Comparison of ENCODE assay signal across 11 mouse cellular contexts in genomic region chr9:123927281-123927960, GRCm38 (mm10). TPM values are rescaled to one million over a fixed set of nuclear protein-coding genes. Genes with fewer than 3 reads are reported as not detected.
A peak's percentile ranks its signal among the peaks of the same experiment; 100 is the strongest.
DNase-seq lines count a peak whose midpoint lies in the region; ATAC-seq lines count a peak whose summit lies in the region.
"Had no signal": no experiment of that assay in that cellular context is flagged by ENCODE, and none has a peak within 500 bp of the region (broad histone marks: within the 10 kb centered on the region; RNA-seq: fewer than 3 reads in every experiment).

No protein-coding gene starts in this region.

- 63% methylated on average over 16 of the region's 16 CpGs for WGBS in midbrain, embryonic 13.5 days
- WGBS in midbrain, embryonic 10.5 days = 66% methylated on average over 16 of the region's 16 CpGs
- WGBS in embryonic facial prominence, embryonic 14.5 days = 33% methylated on average over 16 of the region's 16 CpGs

- ATAC-seq in midbrain, embryonic 13.5 days = no peak
- no peak for ATAC-seq in embryonic facial prominence, embryonic 14.5 days (ENCODE audit: low read depth)

- H3K36me3 ChIP-seq in midbrain, embryonic 13.5 days = no peaks in the 10 kb centered on the region
- no peaks in the 10 kb centered on the region for H3K36me3 ChIP-seq in midbrain, embryonic 10.5 days
- H3K36me3 ChIP-seq in embryonic facial prominence, embryonic 14.5 days (ENCODE audit: control insufficient read depth, insufficient read depth, low read length) = no peaks in the 10 kb centered on the region
- H3K36me3 ChIP-seq: midbrain, embryonic 12.5 days had no signal

- no peaks in the 10 kb centered on the region for H3K27me3 ChIP-seq in midbrain, embryonic 13.5 days
- H3K27me3 ChIP-seq in midbrain, embryonic 10.5 days (ENCODE audit: low read depth, poor library complexity, severe bottlenecking) = peaks cover 4% of the 10 kb centered on the region; the same call in 1 of the 2 replicates
- peaks cover 10% of the 10 kb centered on the region for H3K27me3 ChIP-seq in embryonic facial prominence, embryonic 14.5 days (replicated peaks; ENCODE audit: control insufficient read depth, insufficient read depth, low read length)

- H3K4me1 ChIP-seq in midbrain, embryonic 13.5 days (replicated peaks) = peaks cover 15% of the 10 kb centered on the region
- peaks cover 25% of the 10 kb centered on the region for H3K4me1 ChIP-seq in midbrain, embryonic 10.5 days
- H3K4me1 ChIP-seq in embryonic facial prominence, embryonic 14.5 days (ENCODE audit: control insufficient read depth, insufficient read depth, low read length) = peaks cover 6% of the 10 kb centered on the region; the same call in 1 of the 2 replicates

- no peak overlapping the region for H3K4me3 ChIP-seq in midbrain, embryonic 13.5 days (replicated peaks)
- no peak overlapping the region for H3K4me3 ChIP-seq in midbrain, embryonic 10.5 days
- no peak overlapping the region for H3K4me3 ChIP-seq in embryonic facial prominence, embryonic 14.5 days (ENCODE audit: low read depth, low read length)
- H3K4me3 ChIP-seq: midbrain, embryonic 12.5 days had no signal

- no peak overlapping the region for H3K4me2 ChIP-seq in midbrain, embryonic 13.5 days (replicated peaks)
- H3K4me2 ChIP-seq in embryonic facial prominence, embryonic 14.5 days (ENCODE audit: low read depth, low read length) = 0 out of 2 replicates have a peak overlapping the region, but pooled peaks have one; percentile 12
- H3K4me2 ChIP-seq: midbrain, embryonic 12.5 days had no signal

- DNase-seq in embryo, embryonic 10 days (ENCODE audit: low spot score) = peak; percentile 8
- no peak for DNase-seq in embryo, embryonic 10.5 days (ENCODE audit: low spot score)
- no peak for DNase-seq in midbrain, embryonic 10.5 days (ENCODE audit: low spot score)
- DNase-seq in embryonic facial prominence, embryonic 14.5 days (ENCODE audit: low spot score) = peak; percentile 36
- DNase-seq in spleen, postnatal 4 days (ENCODE audit: low spot score in 2 of 2) = peak; percentile 27 to 75
- DNase-seq in urinary bladder, adult 2 months (ENCODE audit: low spot score) = no peak
- DNase-seq in adipocyte (ENCODE audit: low spot score) = no peak
- DNase-seq: adrenal gland, postnatal 10 days; gastrocnemius, postnatal 36 days had no signal

- 0 out of 2 replicates have a peak overlapping the region, but pooled peaks have one; percentile 12 for H3K9ac ChIP-seq in midbrain, embryonic 13.5 days (replicated peaks)
- H3K9ac ChIP-seq in embryonic facial prominence, embryonic 14.5 days (ENCODE audit: low read depth, low read length) = no peak overlapping the region
- H3K9ac ChIP-seq: midbrain, embryonic 12.5 days had no signal

- H3K27ac ChIP-seq in midbrain, embryonic 13.5 days = no peak overlapping the region
- no peak overlapping the region for H3K27ac ChIP-seq in midbrain, embryonic 10.5 days (replicated peaks)
- no peak overlapping the region for H3K27ac ChIP-seq in embryonic facial prominence, embryonic 14.5 days (replicated peaks; ENCODE audit: low read depth, low read length)
- H3K27ac ChIP-seq: midbrain, embryonic 12.5 days had no signal

- no peaks in the 10 kb centered on the region for H3K9me3 ChIP-seq in midbrain, embryonic 13.5 days
- no peaks in the 10 kb centered on the region; the same call in 1 of the 2 replicates for H3K9me3 ChIP-seq in midbrain, embryonic 10.5 days (replicated peaks)
- no peaks in the 10 kb centered on the region for H3K9me3 ChIP-seq in embryonic facial prominence, embryonic 14.5 days (ENCODE audit: control insufficient read depth, low read length)
- H3K9me3 ChIP-seq: midbrain, embryonic 12.5 days had no signal

RNA-seq across cellular contexts. Expression of gene Ccr1, which starts 41.1 kb away (rescaled TPM):
- polyA plus RNA-seq in midbrain, embryonic 13.5 days (2015; fragmentation: Nextera tagmentation; extraction: Ambion mirVana) = 0.66 and 0.73 TPM in 2 replicates
- 0.98 and 1.3 TPM in 2 replicates for polyA plus RNA-seq in midbrain, embryonic 10.5 days (2016; fragmentation: Nextera tagmentation; extraction: Ambion mirVana)
- polyA plus RNA-seq in embryonic facial prominence, embryonic 14.5 days (2014; fragmentation: Nextera tagmentation; extraction: Ambion mirVana) = 4.7 and 5.0 TPM in 2 replicates
- polyA plus RNA-seq in urinary bladder, adult 2 months (2012; rRNA removed) = 3.0 and 3.8 TPM in 2 replicates

RNA-seq across cellular contexts. Expression of gene Ccr1l1, which starts 50.8 kb away (rescaled TPM):
- not detected in 2 replicates for polyA plus RNA-seq in midbrain, embryonic 13.5 days (2015; fragmentation: Nextera tagmentation; extraction: Ambion mirVana)
- not detected in 2 replicates for polyA plus RNA-seq in midbrain, embryonic 10.5 days (2016; fragmentation: Nextera tagmentation; extraction: Ambion mirVana)
- polyA plus RNA-seq in embryonic facial prominence, embryonic 14.5 days (2014; fragmentation: Nextera tagmentation; extraction: Ambion mirVana) = not detected in 2 replicates
- 0.17 and 0.37 TPM in 2 replicates for polyA plus RNA-seq in urinary bladder, adult 2 months (2012; rRNA removed)
- polyA plus RNA-seq: midbrain, embryonic 12.5 days had no signal

Comparison
In these comparisons a context has a peak if more than half of its experiments do, and no peak if none do; other contexts are left out.
1. DNase-seq: peak in embryo, embryonic 10 days (single experiment), embryonic facial prominence, embryonic 14.5 days (single experiment) and spleen, postnatal 4 days (2 of 2); none in embryo, embryonic 10.5 days (single experiment), midbrain, embryonic 10.5 days (single experiment), urinary bladder, adult 2 months (single experiment) and adipocyte (single experiment).